Mouse (Mus musculus): Measurements from ENCODE around the gene Smoc2. TPM values are rescaled to one million over a fixed set of nuclear protein-coding genes. Genes with fewer than 3 reads are reported as not detected.

Gene Smoc2
- polyA plus RNA-seq, 1 experiment: 5.8 TPM

DNA sequence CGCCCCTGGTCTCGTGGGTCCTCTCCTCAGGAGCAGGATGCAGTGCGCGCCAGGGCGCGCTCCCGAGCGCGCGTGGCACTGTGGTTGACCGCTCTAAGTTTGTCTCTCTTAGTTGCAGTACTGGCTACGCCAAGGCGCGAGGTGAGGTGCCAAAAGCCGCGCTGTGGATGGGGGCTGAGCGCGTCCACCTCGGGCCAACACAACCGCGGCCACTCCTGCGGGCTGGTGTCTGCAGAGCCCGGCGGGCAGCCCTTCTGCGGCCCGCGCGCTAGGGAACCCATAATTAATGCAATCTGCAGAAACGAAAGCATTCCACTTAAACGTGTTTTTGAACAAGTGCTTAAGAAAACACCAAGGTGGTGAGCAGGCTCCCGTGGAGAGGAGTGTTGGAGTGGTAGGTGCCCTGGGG, 1.1 kb downstream of the Smoc2 start:
- DNase-seq (ENCODE audit: low read depth): no peak
- no peak for TF ChIP-seq POLR2A (IDR thresholded peaks at IDR 0.05; ENCODE audit: borderline replicate concordance, extremely low read depth, insufficient read depth, insufficient read length, poor library complexity, severe bottlenecking)
- TF ChIP-seq CTCF (IDR thresholded peaks at IDR 0.05; ENCODE audit: borderline replicate concordance, extremely low read depth, insufficient read depth, insufficient read length): no peak

DNA sequence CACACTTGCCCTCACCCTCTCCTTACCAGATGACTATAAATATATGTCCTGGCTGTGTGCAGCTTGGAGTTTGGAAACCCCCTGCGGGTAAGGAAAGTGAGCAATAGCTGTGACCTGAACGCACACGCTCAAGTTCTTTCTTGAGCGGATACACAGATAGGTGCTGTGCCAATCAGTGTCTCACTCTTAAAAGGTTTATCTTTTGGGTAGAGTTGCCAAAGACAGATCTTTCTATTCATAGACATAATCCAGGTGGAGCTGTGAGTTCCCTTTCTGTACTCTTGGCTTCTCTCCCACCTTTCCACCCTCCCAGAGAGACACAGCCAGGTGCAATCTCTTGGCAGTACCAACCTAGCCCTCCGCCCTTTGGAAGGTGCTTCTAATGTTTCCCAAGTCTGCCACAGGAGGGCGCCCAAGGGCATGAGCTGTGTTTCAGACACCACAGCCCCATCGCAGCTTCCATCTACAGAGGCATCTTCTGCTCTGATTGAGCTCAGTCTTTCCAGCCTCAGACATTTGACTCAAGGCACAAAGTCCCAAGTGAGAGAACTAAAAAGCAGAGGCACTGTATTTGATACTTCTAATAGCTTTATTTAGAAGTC, 8.8 kb downstream of the Smoc2 start:
- TF ChIP-seq POLR2A (IDR thresholded peaks at IDR 0.05; ENCODE audit: borderline replicate concordance, extremely low read depth, insufficient read depth, insufficient read length, poor library complexity, severe bottlenecking) (no peak), CTCF (IDR thresholded peaks at IDR 0.05; ENCODE audit: borderline replicate concordance, extremely low read depth, insufficient read depth, insufficient read length) (peak; percentile 92)
- peak; percentile 82 for DNase-seq (ENCODE audit: low read depth)

DNA sequence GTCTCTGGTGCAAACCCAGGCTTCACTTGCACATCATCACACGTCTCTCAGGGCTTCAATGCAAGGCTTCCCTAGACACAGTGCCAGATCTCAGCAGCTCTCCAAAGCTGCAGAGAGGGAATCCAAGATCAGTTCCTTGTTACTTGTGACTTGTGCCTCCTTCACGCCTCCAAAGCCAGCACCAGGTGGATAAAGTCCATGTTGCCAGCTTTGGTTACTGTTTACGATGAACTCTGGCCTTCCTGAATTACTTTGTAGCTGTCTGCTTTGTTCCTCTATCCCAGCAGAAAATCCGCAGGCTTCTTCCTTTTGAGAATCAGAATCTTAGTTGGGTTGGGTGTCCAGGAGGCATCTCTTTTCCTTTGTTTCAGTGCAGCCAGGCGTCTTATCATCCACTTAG, 14.3 kb downstream of the Smoc2 start:
- TF ChIP-seq CTCF (IDR thresholded peaks at IDR 0.05; ENCODE audit: borderline replicate concordance, extremely low read depth, insufficient read depth, insufficient read length): no peak
- TF ChIP-seq POLR2A (IDR thresholded peaks at IDR 0.05; ENCODE audit: borderline replicate concordance, extremely low read depth, insufficient read depth, insufficient read length, poor library complexity, severe bottlenecking): no peak
- no peak for DNase-seq (ENCODE audit: low read depth)

DNA sequence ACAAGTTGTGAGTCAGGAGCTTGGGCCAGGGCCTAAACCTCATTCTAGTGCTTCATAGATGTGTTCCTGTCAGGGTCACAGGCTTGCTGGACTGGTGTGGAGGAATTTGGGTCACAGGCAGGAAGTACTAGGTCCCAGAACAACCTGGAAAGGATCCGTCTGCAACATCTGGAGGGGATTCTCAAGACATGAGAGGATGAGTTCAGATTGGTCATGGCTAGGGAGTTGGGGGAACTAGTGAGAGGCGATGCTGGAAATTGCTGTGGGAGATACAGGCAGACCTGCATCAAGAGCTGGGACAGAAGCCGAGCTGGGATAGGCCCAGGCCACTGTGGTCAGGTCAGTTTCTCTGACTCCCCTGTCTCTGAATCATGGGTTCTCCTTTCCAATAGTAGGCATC, 15.8 kb downstream of the Smoc2 start:
- TF ChIP-seq POLR2A (IDR thresholded peaks at IDR 0.05; ENCODE audit: borderline replicate concordance, extremely low read depth, insufficient read depth, insufficient read length, poor library complexity, severe bottlenecking) (no peak), CTCF (IDR thresholded peaks at IDR 0.05; ENCODE audit: borderline replicate concordance, extremely low read depth, insufficient read depth, insufficient read length) (no peak)
- DNase-seq (ENCODE audit: low read depth): no peak

DNA sequence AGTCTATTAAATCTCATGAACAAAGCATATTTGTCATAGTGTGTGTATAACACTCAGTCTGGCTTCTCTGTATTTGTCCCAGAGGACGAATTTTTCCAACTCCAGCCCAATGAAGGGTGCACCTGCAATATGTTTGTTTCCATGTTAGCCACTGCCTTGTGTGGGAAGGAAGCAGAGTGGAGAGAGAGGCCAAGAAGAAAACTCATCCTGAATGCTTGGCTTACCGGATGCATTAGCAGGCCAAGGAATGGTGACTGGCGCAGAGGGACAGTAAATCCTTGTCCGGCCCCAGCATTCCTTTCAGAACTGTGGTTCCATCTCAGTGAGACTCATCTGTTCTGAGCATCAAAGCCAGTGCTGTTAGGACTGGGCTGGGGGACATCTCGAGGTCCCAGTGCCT, 21.1 kb downstream of the Smoc2 start:
- DNase-seq (ENCODE audit: low read depth): no peak
- TF ChIP-seq POLR2A (IDR thresholded peaks at IDR 0.05; ENCODE audit: borderline replicate concordance, extremely low read depth, insufficient read depth, insufficient read length, poor library complexity, severe bottlenecking) (no peak), CTCF (IDR thresholded peaks at IDR 0.05; ENCODE audit: borderline replicate concordance, extremely low read depth, insufficient read depth, insufficient read length) (no peak)

DNA sequence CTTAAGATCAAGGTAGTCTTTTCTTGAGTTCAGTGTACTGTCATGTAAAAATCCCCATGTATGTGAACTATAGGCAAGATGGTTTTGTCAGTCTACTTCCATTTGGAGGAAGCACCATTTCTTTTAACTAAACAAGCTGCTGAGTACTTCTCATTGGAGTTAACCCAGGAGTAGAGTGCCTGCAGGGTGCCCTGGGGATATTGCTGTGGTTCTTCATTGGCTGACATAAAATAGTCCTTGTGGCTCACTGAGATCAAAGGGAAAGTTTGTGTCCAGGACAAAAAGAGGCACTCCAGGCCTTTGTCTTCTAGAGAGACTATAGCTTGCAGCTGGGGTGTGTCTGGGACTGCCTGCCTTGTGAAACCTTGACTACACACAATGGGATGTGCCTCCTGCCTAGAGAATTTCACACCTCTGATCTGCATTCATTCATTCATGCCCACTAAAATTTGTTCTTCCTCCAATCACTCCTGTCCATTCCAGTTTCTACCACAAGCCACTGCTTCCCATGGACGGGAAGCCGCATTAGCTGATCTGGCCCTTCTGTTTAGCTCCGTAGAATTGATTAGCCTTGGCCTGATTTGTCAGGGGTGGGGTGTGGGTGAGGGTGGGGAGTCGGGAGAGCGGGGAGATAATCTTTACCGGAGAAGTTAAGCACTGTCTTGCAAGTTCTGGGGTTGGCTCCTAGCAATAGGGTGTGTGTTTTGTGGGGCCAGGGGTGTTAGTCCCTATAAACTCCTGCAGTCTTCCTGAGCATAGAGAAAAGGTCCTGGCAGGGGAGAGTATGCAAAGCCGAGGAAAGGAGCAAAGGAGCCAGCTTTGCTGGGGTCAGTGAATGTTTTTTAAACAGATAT, 22.4 kb downstream of the Smoc2 start:
- DNase-seq (ENCODE audit: low read depth): no peak
- TF ChIP-seq CTCF (IDR thresholded peaks at IDR 0.05; ENCODE audit: borderline replicate concordance, extremely low read depth, insufficient read depth, insufficient read length): no peak
- no peak for TF ChIP-seq POLR2A (IDR thresholded peaks at IDR 0.05; ENCODE audit: borderline replicate concordance, extremely low read depth, insufficient read depth, insufficient read length, poor library complexity, severe bottlenecking)

DNA sequence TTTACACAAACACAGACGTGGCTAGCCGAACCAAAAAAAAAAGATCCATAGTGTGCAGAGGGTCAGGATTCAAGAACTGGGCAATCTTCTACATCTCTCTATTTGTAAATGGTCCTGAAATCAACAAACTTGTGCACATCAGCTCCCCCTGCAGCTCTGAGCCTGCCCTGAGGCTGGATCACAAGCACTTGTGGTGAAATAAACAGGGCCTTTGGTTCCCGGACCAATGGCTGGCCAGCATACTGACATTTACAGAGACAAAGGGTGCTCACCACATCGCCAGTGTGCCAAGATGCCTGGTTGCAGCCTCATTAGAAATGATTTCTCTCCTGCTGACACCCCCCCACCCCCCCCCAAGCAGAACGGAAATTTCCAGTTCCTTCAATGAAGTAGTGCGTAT, 23.1 kb downstream of the Smoc2 start:
- DNase-seq (ENCODE audit: low read depth): peak; percentile 67
- TF ChIP-seq POLR2A (IDR thresholded peaks at IDR 0.05; ENCODE audit: borderline replicate concordance, extremely low read depth, insufficient read depth, insufficient read length, poor library complexity, severe bottlenecking) (no peak), CTCF (IDR thresholded peaks at IDR 0.05; ENCODE audit: borderline replicate concordance, extremely low read depth, insufficient read depth, insufficient read length) (no peak)

DNA sequence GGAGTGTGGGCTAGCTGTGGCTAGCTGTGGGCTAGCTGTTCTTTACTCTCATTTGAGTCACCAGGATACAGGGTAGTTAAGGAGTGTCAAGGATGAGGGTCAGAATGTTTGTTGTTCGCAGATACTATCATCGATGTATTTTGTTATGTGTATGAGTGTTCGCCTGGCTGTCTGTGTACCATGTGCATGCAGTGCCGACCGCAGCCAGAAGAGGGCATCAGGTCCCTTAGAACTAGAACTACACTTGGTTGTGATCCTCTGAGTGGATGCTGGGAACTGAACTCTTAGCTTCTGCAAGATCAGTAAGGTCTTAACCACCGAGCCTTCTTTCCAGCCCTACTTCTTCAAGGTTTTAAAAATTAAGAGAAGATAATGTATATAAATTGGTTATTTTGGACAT, 24.4 kb downstream of the Smoc2 start:
- DNase-seq (ENCODE audit: low read depth): no peak
- TF ChIP-seq POLR2A (IDR thresholded peaks at IDR 0.05; ENCODE audit: borderline replicate concordance, extremely low read depth, insufficient read depth, insufficient read length, poor library complexity, severe bottlenecking) (no peak), CTCF (IDR thresholded peaks at IDR 0.05; ENCODE audit: borderline replicate concordance, extremely low read depth, insufficient read depth, insufficient read length) (0 out of 2 replicates have a peak, but pooled peaks have one; percentile 18)

DNA sequence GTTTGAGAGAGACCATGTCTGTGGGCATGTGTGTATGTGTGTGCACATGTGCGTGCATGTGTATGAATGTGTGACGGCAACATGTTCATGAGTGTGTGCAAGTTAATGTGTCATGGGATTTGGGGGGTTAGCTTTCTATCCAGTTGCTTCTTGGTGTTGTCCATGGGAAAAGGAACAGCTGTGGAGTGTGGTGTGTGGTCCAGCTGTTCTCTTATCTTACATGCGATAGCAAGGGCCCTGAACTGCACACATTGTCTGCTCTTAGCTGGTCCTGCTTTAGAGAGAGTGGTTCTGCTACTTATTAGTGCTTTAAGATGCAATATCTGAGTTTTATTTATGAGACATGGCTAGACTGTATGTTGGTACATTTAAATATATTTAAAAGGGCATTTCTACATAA, 30.6 kb downstream of the Smoc2 start:
- TF ChIP-seq POLR2A (IDR thresholded peaks at IDR 0.05; ENCODE audit: borderline replicate concordance, extremely low read depth, insufficient read depth, insufficient read length, poor library complexity, severe bottlenecking) (no peak), CTCF (IDR thresholded peaks at IDR 0.05; ENCODE audit: borderline replicate concordance, extremely low read depth, insufficient read depth, insufficient read length) (no peak)
- no peak for DNase-seq (ENCODE audit: low read depth)

DNA sequence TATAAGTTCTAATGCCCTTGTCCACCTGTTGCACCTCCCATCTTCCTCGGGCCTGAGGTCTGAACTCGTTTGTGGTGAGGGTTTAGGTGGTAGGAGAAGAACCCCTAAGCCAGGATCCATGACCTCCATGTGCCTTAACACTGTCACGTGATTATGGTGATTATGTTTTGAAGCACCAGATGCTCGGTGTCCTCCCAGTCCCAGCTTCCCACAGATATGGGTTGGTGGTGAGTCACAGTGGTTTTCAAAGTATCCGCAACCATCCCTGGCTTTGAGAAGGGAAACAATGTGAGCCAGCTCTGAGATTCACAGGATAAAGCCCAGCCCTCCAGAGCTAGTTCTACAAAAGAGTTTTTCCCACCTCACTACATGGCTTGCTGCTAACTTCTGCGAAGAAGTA, 33.1 kb downstream of the Smoc2 start:
- TF ChIP-seq CTCF (IDR thresholded peaks at IDR 0.05; ENCODE audit: borderline replicate concordance, extremely low read depth, insufficient read depth, insufficient read length): no peak
- no peak for TF ChIP-seq POLR2A (IDR thresholded peaks at IDR 0.05; ENCODE audit: borderline replicate concordance, extremely low read depth, insufficient read depth, insufficient read length, poor library complexity, severe bottlenecking)
- no peak for DNase-seq (ENCODE audit: low read depth)

DNA sequence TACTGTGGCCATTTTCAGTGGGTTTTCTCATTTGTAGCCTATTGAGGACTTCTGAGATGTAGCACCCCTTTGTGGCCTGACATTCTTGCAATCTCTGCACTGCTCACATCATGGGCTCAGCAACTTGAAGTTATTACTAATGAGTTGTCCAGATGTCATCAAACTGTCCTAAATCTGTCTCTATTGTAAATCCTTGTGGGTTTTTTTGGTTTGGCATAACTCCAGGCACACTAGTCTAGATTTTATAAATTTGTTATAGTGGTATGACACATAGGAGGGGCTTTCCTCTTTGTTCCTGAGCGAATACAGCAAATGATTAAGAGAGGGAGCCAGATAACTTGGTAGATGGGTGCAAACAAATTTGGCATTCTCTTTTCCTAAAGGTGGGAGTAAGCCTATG, 35.0 kb downstream of the Smoc2 start:
- no peak for DNase-seq (ENCODE audit: low read depth)
- no peak for TF ChIP-seq CTCF (IDR thresholded peaks at IDR 0.05; ENCODE audit: borderline replicate concordance, extremely low read depth, insufficient read depth, insufficient read length)
- no peak for TF ChIP-seq POLR2A (IDR thresholded peaks at IDR 0.05; ENCODE audit: borderline replicate concordance, extremely low read depth, insufficient read depth, insufficient read length, poor library complexity, severe bottlenecking)

DNA sequence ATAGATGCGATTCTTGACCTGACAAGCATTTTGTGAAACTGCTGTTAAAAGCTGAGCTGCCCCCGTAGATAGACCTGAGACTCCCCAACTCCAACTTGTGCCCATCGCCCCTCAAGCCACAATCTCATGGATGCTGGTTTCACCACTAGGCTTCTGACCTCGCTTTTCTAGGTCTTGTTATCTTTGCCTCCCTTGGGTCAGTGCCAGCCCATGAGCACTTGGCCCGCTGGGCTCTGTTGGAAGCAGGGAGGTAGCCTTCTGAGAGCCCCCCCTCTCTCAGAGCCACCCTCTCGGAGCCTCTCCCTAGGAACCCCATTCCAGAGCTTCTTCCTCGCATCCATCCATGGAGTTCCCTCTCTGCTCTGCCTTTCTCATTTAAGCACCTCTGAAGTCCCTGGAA, 37.2 kb downstream of the Smoc2 start:
- TF ChIP-seq CTCF (IDR thresholded peaks at IDR 0.05; ENCODE audit: borderline replicate concordance, extremely low read depth, insufficient read depth, insufficient read length) (no peak), POLR2A (IDR thresholded peaks at IDR 0.05; ENCODE audit: borderline replicate concordance, extremely low read depth, insufficient read depth, insufficient read length, poor library complexity, severe bottlenecking) (no peak)
- DNase-seq (ENCODE audit: low read depth): no peak
